Mouse (Mus musculus) heart, postnatal 0 days (tissue): Measurements from ENCODE around the gene Mpst. TPM values are rescaled to one million over a fixed set of nuclear protein-coding genes. Genes with fewer than 3 reads are reported as not detected.

ENCODE experiments used
- ATAC-seq: fragments of 200-750 bp; cut with Nextera tagmentation; 2 replicates; pipeline ENCODE4 v1.8.0; 2017; ENCODE audit warnings: low read depth, moderate number of reproducible peaks, moderate library complexity; ENCODE audit not compliant: insufficient read depth
- DNase-seq: peaks from one replicate; pipeline ENCODE4 v3.0.0-alpha.2; 2016; ENCODE audit warnings: low spot score
- H3K27ac ChIP-seq: fragments of 300-500 bp; sonication (generic); 2 replicates; pipeline ENCODE4 v1.5.1; 2014; ENCODE audit warnings: low read depth, mild to moderate bottlenecking
- H3K27me3 ChIP-seq: fragments of 300-500 bp; sonication (generic); 2 replicates; pipeline ENCODE4 v1.6.1; 2014; ENCODE audit warnings: low read length, mixed read lengths; ENCODE audit not compliant: control insufficient read depth, insufficient read depth
- H3K36me3 ChIP-seq: fragments of 300-500 bp; sonication (generic); replicated peaks from 2 replicates; pipeline ENCODE4 v1.6.1; 2014; ENCODE audit warnings: low read length, mixed read lengths; ENCODE audit not compliant: control insufficient read depth, insufficient read depth
- H3K4me1 ChIP-seq: fragments of 300-500 bp; sonication (generic); 2 replicates; pipeline ENCODE4 v1.6.1; 2014; ENCODE audit warnings: antibody characterized with exemption; ENCODE audit not compliant: control insufficient read depth, insufficient read depth
- H3K4me2 ChIP-seq: fragments of 300-500 bp; sonication (generic); 2 replicates; pipeline ENCODE4 v1.6.1; 2014; ENCODE audit warnings: low read depth, mild to moderate bottlenecking, low read length, moderate library complexity
- H3K4me3 ChIP-seq: fragments of 300-500 bp; sonication (generic); 2 replicates; pipeline ENCODE4 v1.5.1; 2014; ENCODE audit warnings: low read depth, low read length
- H3K9ac ChIP-seq: fragments of 300-500 bp; sonication (generic); replicated peaks from 2 replicates; pipeline ENCODE4 v1.6.1; 2014; ENCODE audit warnings: low read depth, low read length, mixed read lengths
- H3K9me3 ChIP-seq: fragments of 300-500 bp; sonication (generic); replicated peaks from 2 replicates; pipeline ENCODE4 v1.6.1; 2016; ENCODE audit warnings: low read length; ENCODE audit not compliant: control insufficient read depth
- CTCF ChIP-seq: IDR thresholded peaks from 2 replicates; pipeline ENCODE4 v1.5.1; 2016; ENCODE audit warnings: antibody characterized with exemption, control low read depth, low read depth
- EP300 ChIP-seq: IDR thresholded peaks from 2 replicates; pipeline ENCODE4 v1.6.1; 2016; ENCODE audit warnings: antibody characterized with exemption, low read depth
- whole genome bisulfite sequencing: fragments of 180-500 bp; shearing (Covaris S2); extraction: QIAGEN DNeasy Blood & Tissue Kit; methylation state at CpG from one replicate; pipeline ENCODE4 v1.1.7; 2014; 5-methylcytosine and 5-hydroxymethylcytosine counted together
- polyA plus RNA-seq: library from polyadenylated mRNA; unstranded; fragments of >200 nt; fragmentation: Nextera tagmentation; extraction: Ambion mirVana; gene quantifications from 2 replicates; pipeline ENCODE4 v1.2.1, GENCODE M21; 2015
- total RNA-seq: library from RNA; depleted of rRNA; stranded (reverse); fragments of >200 nt; gene quantifications from 2 replicates; pipeline ENCODE4 v1.2.3, GENCODE M21; 2014; ENCODE audit warnings: low replicate concordance; rRNA removed

Mpst gene
- total and polyA plus RNA-seq, 2 experiments from 2014 or later: 1.2 to 52.2 TPM

DNA sequence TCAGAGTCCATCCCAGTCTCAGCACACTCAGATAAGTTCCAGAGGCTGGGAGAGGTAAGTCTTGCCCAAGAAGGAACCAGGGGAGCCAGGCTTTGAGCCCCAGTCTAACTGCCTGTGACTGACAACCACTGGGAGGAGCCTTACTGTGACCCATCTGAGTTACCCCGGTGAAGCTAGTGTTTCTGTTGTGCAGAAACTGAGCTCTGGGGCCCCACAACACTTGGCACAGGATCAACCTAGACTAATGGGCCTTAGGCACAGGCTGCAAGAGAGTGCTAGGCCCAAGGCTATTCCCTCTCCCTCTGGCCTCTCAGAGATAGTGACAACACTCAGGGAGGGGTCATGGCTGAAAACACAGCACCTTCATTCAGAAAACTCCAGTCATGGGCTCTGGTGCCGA is 45.0 kb downstream of the Mpst start:
- no peak overlapping the region for H3K4me3 ChIP-seq
- WGBS: 69% methylated on average over 2 of the region's 2 CpGs
- no peaks in the 10 kb centered on the region for H3K36me3 ChIP-seq
- TF ChIP-seq EP300: no peak
- no peak for TF ChIP-seq CTCF
- H3K4me2 ChIP-seq: no peak overlapping the region
- H3K27ac ChIP-seq: no peak overlapping the region
- H3K4me1 ChIP-seq: peaks cover 9% of the 10 kb centered on the region; the same call in 1 of the 2 replicates
- DNase-seq (no peak), ATAC-seq (no peak)
- H3K27me3 ChIP-seq: no peaks in the 10 kb centered on the region
- no peak overlapping the region for H3K9ac ChIP-seq
- H3K9me3 ChIP-seq: no peaks in the 10 kb centered on the region

DNA sequence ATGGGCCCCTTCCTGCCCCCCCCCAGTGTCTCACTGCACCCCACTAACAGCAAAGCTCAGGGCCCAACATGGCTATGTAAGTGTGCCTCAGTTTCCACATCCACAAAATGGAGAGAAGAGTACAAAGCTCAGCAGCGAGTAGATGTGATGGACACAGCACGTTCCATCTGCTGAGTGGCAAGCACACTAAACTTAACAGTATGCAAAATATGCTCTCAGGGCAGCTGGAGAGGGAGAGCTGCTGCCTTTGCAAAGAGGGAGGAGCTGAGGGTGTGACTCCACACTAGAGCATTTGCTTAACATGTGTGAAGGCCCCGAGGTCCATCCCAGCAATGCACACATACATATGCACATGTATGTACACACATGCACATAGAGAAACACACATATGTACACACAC is 46.7 kb downstream of the Mpst start:
- H3K9me3 ChIP-seq: no peaks in the 10 kb centered on the region
- no peak for ATAC-seq
- no peaks in the 10 kb centered on the region for H3K36me3 ChIP-seq
- no peak for DNase-seq
- H3K4me1 ChIP-seq: peaks cover 9% of the 10 kb centered on the region; the same call in 1 of the 2 replicates
- WGBS: 58% methylated on average over 3 of the region's 3 CpGs
- no peak overlapping the region for H3K9ac ChIP-seq
- no peaks in the 10 kb centered on the region for H3K27me3 ChIP-seq
- no peak overlapping the region for H3K4me2 ChIP-seq
- TF ChIP-seq CTCF (no peak), EP300 (no peak)
- no peak overlapping the region for H3K27ac ChIP-seq
- H3K4me3 ChIP-seq: no peak overlapping the region

DNA sequence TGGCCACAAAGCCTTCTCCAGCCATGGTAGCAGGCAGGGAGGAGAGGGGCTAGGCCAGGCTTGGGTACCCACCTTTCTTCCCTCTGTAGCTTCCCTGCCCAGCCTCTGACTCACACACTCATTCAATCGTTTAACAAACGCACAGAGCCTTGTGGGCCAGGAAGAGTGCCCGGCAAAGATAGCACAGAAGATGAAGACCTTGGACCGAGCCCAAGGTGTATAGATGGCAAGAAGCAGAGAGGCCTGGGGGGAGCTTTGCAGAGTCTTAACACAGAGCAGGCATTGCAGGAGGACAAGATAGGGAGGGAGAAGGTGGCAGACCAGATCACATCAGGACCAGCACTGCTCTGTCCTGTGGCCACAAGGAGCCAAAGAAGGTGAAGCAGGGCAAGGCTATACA is 49.0 kb downstream of the Mpst start:
- ATAC-seq (no peak), DNase-seq (no peak)
- Histone ChIP-seq H3K4me3 (no peak overlapping the region), H3K9ac (no peak overlapping the region), H3K27me3 (no peaks in the 10 kb centered on the region), H3K36me3 (no peaks in the 10 kb centered on the region), H3K4me1 (no peaks in the 10 kb centered on the region), H3K9me3 (no peaks in the 10 kb centered on the region), H3K27ac (no peak overlapping the region), H3K4me2 (no peak overlapping the region)
- WGBS: 44% methylated on average over 4 of the region's 4 CpGs
- no peak for TF ChIP-seq CTCF
- TF ChIP-seq EP300: no peak

DNA sequence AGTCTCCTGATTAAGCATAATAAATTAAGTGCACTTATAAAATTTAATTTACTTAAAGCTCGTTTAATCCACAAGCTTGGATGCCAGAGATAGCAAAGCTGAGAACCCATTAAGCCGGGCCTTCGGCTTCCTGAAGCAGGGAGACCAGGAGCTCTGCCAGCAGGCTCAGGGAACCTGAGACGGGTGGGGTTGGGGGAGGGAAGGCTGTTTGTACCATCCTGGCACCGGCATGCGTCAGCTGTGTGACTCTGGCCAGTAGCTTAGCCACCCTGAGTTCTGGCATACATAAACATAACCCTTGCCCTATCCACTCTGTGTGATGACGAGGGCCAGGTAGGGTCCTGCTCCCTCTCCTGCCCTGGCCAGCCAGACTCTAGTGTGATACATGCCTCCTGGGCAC is 49.8 kb downstream of the Mpst start:
- no peak overlapping the region for H3K27ac ChIP-seq
- no peak overlapping the region for H3K4me2 ChIP-seq
- WGBS: 54% methylated on average over 7 of the region's 7 CpGs
- H3K4me1 ChIP-seq: no peaks in the 10 kb centered on the region
- H3K9me3 ChIP-seq: no peaks in the 10 kb centered on the region
- H3K9ac ChIP-seq: no peak overlapping the region
- H3K4me3 ChIP-seq: no peak overlapping the region
- ATAC-seq: no peak
- no peaks in the 10 kb centered on the region for H3K27me3 ChIP-seq
- no peak for TF ChIP-seq CTCF
- no peak for TF ChIP-seq EP300
- H3K36me3 ChIP-seq: no peaks in the 10 kb centered on the region
- no peak for DNase-seq

DNA sequence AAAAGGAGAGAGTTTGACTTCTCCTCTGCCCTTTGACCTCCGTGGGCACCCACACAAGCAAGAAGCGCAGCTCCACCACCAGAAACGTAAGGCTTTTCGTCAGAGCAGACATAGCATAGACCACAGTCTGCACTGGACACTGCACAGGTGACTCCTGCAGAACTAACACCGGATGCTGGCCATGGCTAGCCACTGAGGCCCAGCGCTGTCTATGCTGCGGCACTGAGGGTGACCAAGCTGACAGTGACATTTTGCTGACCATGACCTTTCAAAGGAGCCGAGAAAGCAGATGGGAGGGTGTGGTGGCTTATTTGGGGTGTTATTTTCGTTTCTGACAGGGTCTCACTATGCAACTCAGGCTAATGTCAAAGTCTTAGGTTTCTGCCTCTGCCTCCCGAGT is 51.0 kb downstream of the Mpst start:
- no peaks in the 10 kb centered on the region for H3K27me3 ChIP-seq
- no peak overlapping the region for H3K27ac ChIP-seq
- H3K4me2 ChIP-seq: no peak overlapping the region
- no peak overlapping the region for H3K9ac ChIP-seq
- no peaks in the 10 kb centered on the region for H3K36me3 ChIP-seq
- 72% methylated on average over 10 of the region's 10 CpGs for WGBS
- H3K4me3 ChIP-seq: no peak overlapping the region
- TF ChIP-seq CTCF: no peak
- TF ChIP-seq EP300: no peak
- H3K4me1 ChIP-seq: no peaks in the 10 kb centered on the region
- ATAC-seq: no peak
- H3K9me3 ChIP-seq: no peaks in the 10 kb centered on the region
- no peak for DNase-seq

DNA sequence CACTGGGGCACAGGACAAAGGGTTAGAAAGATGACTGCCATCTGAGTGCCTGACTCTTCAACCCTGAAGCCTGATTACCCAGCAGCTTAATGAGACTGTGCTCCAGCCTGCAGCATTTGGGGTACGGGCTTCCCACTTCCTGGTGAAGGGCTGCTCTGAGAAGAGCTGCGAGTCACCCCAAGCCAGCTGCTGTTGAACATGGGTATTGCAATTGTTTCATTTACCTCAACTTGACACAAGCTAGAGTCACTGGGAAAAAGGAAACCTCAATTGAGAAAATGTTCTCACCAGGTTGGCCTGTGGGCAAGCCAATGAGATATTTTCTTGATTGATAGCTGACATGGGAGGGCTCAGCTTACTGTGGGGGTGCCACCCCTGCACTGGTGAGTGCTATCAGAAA is 56.8 kb downstream of the Mpst start:
- H3K36me3 ChIP-seq: no peaks in the 10 kb centered on the region
- H3K4me1 ChIP-seq: no peaks in the 10 kb centered on the region
- ATAC-seq: no peak
- no peaks in the 10 kb centered on the region for H3K9me3 ChIP-seq
- no peak for DNase-seq
- no peak overlapping the region for H3K27ac ChIP-seq
- 27% methylated on average over 2 of the region's 2 CpGs for WGBS
- no peak overlapping the region for H3K4me3 ChIP-seq
- H3K9ac ChIP-seq: no peak overlapping the region
- H3K27me3 ChIP-seq: 0 out of 2 replicates have a peak, but pooled peaks cover 9% of the 10 kb centered on the region
- H3K4me2 ChIP-seq: no peak overlapping the region
- TF ChIP-seq CTCF (no peak), EP300 (no peak)

Other genes with a start within 250 kb of the Mpst start
- gene Ift27, start 232.3 kb upstream of the Mpst start, total RNA-seq: 14.7 and 18.6 TPM in 2 replicates
- 33.5 and 34.7 TPM in 2 replicates for gene Ift27, start 232.3 kb upstream of the Mpst start, polyA plus RNA-seq
- gene Pvalb, start 200.0 kb upstream of the Mpst start, total RNA-seq: not detected in 2 replicates
- 1.9 and 2.1 TPM in 2 replicates for gene Pvalb, start 200.0 kb upstream of the Mpst start, polyA plus RNA-seq
- gene Ncf4, start 161.6 kb upstream of the Mpst start, total RNA-seq: 1.3 and 2.3 TPM in 2 replicates
- gene Ncf4, start 161.6 kb upstream of the Mpst start, polyA plus RNA-seq: 1.5 and 2.2 TPM in 2 replicates
- gene Csf2rb2, start 100.7 kb upstream of the Mpst start, total RNA-seq: 0.50 and 6.0 TPM in 2 replicates
- 0.19 and 0.23 TPM in 2 replicates for gene Csf2rb2, start 100.7 kb upstream of the Mpst start, polyA plus RNA-seq
- 3.5 and 3.7 TPM in 2 replicates for gene Csf2rb, start 80.7 kb upstream of the Mpst start, total RNA-seq
- gene Csf2rb, start 80.7 kb upstream of the Mpst start, polyA plus RNA-seq: 0.77 and 0.79 TPM in 2 replicates
- not detected in 2 replicates for gene Tex33, start 10.5 kb upstream of the Mpst start, total RNA-seq
- gene Tex33, start 10.5 kb upstream of the Mpst start, polyA plus RNA-seq: not detected in 2 replicates
- 42.4 and 50.9 TPM in 2 replicates for gene Tst, start 509 bp upstream of the Mpst start, total RNA-seq
- gene Tst, start 509 bp upstream of the Mpst start, polyA plus RNA-seq: 21.9 and 22.0 TPM in 2 replicates
- gene Kctd17, start 22.1 kb downstream of the Mpst start, total RNA-seq: 38.4 and 49.8 TPM in 2 replicates
- 15.7 and 17.8 TPM in 2 replicates for gene Kctd17, start 22.1 kb downstream of the Mpst start, polyA plus RNA-seq
- 0.50 TPM in 1 of 2 replicates, not detected in the other for gene Tmprss6, start 62.2 kb downstream of the Mpst start, total RNA-seq
- 0.29 and 0.49 TPM in 2 replicates for gene Tmprss6, start 62.2 kb downstream of the Mpst start, polyA plus RNA-seq
- gene Il2rb, start 88.9 kb downstream of the Mpst start, total RNA-seq: 0.12 TPM in 1 of 2 replicates, not detected in the other
- gene Il2rb, start 88.9 kb downstream of the Mpst start, polyA plus RNA-seq: 0.08 TPM in 2 replicates
- 22.1 and 23.0 TPM in 2 replicates for gene C1qtnf6, start 125.0 kb downstream of the Mpst start, total RNA-seq
- gene C1qtnf6, start 125.0 kb downstream of the Mpst start, polyA plus RNA-seq: 27.4 and 29.9 TPM in 2 replicates
- 0.04 TPM in 1 of 2 replicates, not detected in the other for gene Sstr3, start 138.3 kb downstream of the Mpst start, total RNA-seq
- gene Sstr3, start 138.3 kb downstream of the Mpst start, polyA plus RNA-seq: 0.12 and 0.19 TPM in 2 replicates
- 3.1 and 6.5 TPM in 2 replicates for gene Rac2, start 166.4 kb downstream of the Mpst start, total RNA-seq
- 4.0 and 5.6 TPM in 2 replicates for gene Rac2, start 166.4 kb downstream of the Mpst start, polyA plus RNA-seq
- 4.3 and 6.0 TPM in 2 replicates for gene Cyth4, start 190.6 kb downstream of the Mpst start, total RNA-seq
- gene Cyth4, start 190.6 kb downstream of the Mpst start, polyA plus RNA-seq: 2.8 and 3.1 TPM in 2 replicates